Mouse (Mus musculus): ENCODE data around the gene Stard10. TPM values are rescaled to one million over a fixed set of nuclear protein-coding genes. Genes with fewer than 3 reads are reported as not detected.
A peak's percentile ranks its signal among the peaks of the same experiment; 100 is the strongest.

Stard10 gene
- polyA plus RNA-seq, 1 experiment from 2014 or later: 30.0 TPM

DNA sequence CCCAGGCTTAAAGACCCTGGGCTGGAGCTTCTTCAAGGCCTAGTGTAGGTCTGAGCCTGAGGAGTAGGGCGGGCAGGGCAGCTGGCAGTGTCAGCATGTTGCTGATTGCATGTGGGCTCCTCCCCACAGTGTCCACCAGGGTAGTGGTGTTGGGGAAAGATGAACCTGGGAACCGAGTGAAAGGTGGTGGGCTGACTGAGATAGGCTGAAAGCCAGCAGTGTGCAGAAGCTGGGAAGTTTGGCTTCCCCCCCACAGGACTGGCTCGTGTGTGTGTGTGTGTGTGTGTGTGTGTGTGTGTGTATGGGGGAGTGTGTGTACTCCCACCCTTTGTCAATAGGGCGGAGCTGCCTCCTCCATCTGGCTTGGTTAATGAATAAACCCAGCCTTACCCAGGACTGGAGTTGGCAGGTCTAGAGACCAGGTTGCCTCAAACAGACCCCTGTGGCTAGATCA lies 6.3 kb downstream of the Stard10 start:
- ATAC-seq (ENCODE audit: insufficient number of reproducible peaks, low FRiP score, low TSS enrichment, low read depth): no peak
- Histone ChIP-seq H3K9me3 (no peaks in the 10 kb centered on the region), H3K9ac (no peak overlapping the region), H3K27ac (no peak overlapping the region), H3K4me2 (0 out of 2 replicates have a peak overlapping the region, but pooled peaks have one; percentile 96), H3K4me3 (no peak overlapping the region), H3K36me3 (0 out of 2 replicates have a peak, but pooled peaks cover 6% of the 10 kb centered on the region), H3K27me3 (no peaks in the 10 kb centered on the region), H3K4me1 (peaks cover 30% of the 10 kb centered on the region)
- 76% methylated on average over 4 of the region's 4 CpGs for WGBS

DNA sequence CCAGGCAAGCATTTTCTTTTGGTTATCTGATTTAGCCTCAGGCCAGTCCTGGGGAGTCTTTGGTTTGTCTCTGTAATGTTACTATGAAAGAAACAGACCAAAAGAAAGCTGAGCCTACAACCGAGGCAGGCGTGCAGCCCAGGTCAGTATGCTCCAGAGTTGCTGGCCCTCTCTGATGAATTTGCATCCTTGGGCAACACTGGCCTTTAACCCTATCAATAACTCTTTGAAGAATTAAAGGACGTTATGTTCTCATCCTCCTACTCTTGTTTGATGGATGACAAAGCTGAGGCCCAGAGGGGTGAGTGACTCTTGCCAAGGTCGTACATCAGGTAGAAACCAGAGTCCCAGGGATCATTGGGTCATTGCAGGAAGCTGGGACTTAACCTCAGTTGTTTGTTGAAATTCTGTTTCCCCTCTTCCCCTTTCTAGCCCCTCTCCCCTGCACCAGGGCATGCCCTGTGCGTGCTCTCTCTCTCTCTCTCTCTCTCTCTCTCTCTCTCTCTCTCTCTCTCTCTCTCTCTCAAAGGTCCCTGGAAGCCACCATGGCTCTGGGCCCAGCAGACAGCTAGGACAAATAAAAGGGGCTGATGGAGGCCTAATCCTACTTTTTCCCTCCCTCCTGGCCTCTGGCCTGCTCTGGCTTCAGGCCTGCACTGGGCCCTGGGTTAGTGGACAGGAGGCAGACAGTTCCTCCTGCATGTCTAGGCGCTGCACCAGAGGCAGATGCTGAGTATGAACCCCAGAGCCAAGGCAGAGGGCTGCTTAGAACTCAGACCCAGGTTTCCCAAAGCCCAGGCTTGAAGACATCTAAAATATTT lies 7.5 kb downstream of the Stard10 start:
- H3K9ac ChIP-seq: no peak overlapping the region
- 63% methylated on average over 5 of the region's 6 CpGs for WGBS
- ATAC-seq (ENCODE audit: insufficient number of reproducible peaks, low FRiP score, low TSS enrichment, low read depth): no peak

DNA sequence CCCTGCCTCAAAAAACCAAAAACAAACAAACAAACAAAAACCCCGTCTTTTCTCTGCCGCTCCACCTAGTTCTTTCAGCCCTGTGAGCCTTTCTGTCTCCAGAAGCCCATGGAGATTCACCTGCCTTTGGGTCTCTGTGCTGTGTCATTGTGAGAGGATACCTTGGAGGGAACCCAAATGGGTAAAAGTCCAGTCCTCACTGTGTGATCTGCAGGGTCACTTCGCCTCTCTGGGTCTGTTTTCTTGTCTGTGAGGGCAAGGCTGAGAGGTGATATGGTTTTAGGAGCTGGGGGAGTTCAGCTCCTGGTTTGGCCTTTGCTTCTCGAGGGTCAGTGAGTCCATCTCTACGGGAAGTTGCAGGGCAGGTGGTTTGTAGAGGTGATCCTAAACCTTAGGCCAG lies 9.1 kb downstream of the Stard10 start:
- WGBS: 81% methylated on average over 5 of the region's 5 CpGs

More for the DNA sequence above, 7.5 kb downstream of the Stard10 start:
- H3K4me3 ChIP-seq: no peak overlapping the region
- H3K4me1 ChIP-seq: peaks cover 36% of the 10 kb centered on the region
- H3K27ac ChIP-seq: no peak overlapping the region
- no peak overlapping the region for H3K4me2 ChIP-seq
- H3K27me3 ChIP-seq: no peaks in the 10 kb centered on the region
- no peaks in the 10 kb centered on the region for H3K9me3 ChIP-seq
- 0 out of 2 replicates have a peak, but pooled peaks cover 6% of the 10 kb centered on the region for H3K36me3 ChIP-seq

DNA sequence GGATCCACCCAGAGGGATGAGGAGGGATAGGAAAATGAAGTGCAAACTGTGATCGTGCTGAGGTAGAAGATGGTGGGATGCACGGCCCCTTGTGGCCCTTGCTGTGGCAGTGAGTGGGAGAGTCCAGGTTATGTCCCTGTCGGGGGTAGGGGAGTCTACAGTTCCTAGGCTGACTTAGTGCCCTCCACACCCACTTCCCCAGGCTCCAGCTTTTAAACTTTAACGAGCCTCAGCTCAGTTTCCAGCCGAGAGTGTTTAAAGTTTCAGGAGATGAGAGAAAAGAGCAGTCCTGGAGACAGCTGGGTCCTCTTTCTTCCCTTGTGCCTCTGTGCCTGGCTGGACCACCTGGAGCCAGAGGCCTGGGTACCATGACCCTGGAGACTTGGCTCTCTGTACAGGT lies 10.4 kb downstream of the Stard10 start:
- 33% methylated on average over 5 of the region's 5 CpGs for WGBS

More for the DNA sequence above, 9.1 kb downstream of the Stard10 start:
- Histone ChIP-seq H3K27me3 (no peaks in the 10 kb centered on the region), H3K36me3 (0 out of 2 replicates have a peak, but pooled peaks cover 8% of the 10 kb centered on the region), H3K9me3 (no peaks in the 10 kb centered on the region), H3K4me1 (peaks cover 42% of the 10 kb centered on the region), H3K4me3 (no peak overlapping the region), H3K27ac (no peak overlapping the region), H3K4me2 (no peak overlapping the region), H3K9ac (no peak overlapping the region)
- ATAC-seq (ENCODE audit: insufficient number of reproducible peaks, low FRiP score, low TSS enrichment, low read depth): no peak

DNA sequence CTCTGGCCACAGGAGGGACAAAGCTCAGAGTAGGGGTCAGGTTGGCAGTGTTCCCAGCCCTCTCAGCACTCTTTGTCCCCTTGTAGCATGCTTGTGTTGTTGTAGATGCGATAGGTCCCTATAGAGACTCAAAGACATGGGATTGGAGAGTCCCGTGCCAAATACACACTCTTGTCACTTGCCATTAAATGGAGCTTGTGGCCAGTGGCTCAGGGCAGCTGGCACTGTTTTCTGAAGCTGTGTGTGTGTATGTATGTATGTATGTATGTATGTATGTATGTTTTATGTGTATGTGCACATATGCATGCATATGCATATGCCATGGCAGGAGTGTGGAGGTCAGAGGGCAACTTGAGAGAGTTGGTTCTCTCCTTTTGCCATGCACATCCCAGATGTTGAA lies 10.9 kb downstream of the Stard10 start:
- Histone ChIP-seq H3K4me3 (no peak overlapping the region), H3K4me2 (no peak overlapping the region), H3K9ac (no peak overlapping the region), H3K27ac (no peak overlapping the region), H3K9me3 (no peaks in the 10 kb centered on the region), H3K4me1 (peaks cover 29% of the 10 kb centered on the region), H3K27me3 (no peaks in the 10 kb centered on the region), H3K36me3 (0 out of 2 replicates have a peak, but pooled peaks cover 8% of the 10 kb centered on the region)
- no peak for ATAC-seq (ENCODE audit: insufficient number of reproducible peaks, low FRiP score, low TSS enrichment, low read depth)
- WGBS: 93% methylated on average over 2 of the region's 2 CpGs

More for the DNA sequence above, 10.4 kb downstream of the Stard10 start:
- H3K36me3 ChIP-seq: 0 out of 2 replicates have a peak, but pooled peaks cover 8% of the 10 kb centered on the region
- H3K9me3 ChIP-seq: no peaks in the 10 kb centered on the region
- H3K4me1 ChIP-seq: peaks cover 34% of the 10 kb centered on the region
- no peak overlapping the region for H3K9ac ChIP-seq
- H3K4me2 ChIP-seq: no peak overlapping the region
- no peak for ATAC-seq (ENCODE audit: insufficient number of reproducible peaks, low FRiP score, low TSS enrichment, low read depth)
- H3K27ac ChIP-seq: no peak overlapping the region
- no peak overlapping the region for H3K4me3 ChIP-seq
- no peaks in the 10 kb centered on the region for H3K27me3 ChIP-seq

DNA sequence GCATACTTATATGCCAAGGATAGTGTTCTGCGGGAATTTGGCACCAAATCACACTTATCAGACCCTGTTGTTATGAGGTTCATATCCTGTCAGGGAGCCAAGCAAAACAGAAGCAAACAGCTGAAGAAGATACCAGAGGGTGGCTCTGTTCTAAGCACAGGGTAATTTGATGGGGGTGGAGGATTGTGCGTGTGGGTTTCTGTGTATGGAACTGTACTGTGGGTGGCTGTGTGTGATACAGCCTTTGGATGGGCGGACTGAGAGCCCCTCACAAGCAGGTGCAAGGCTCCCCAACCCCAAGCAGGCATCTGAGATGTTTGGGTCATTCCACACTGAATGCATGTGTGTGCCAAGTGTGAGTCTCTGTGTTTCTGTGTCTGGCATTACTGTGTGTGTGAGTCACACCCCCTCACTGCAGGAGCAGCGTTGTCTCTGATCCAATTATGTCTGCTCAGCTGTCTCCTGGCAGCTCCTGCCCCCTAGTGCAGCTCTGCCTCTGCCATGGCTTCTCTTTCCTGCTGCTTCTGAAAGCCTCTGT lies 11.8 kb downstream of the Stard10 start:
- Histone ChIP-seq H3K9ac (no peak overlapping the region), H3K27me3 (no peaks in the 10 kb centered on the region), H3K9me3 (no peaks in the 10 kb centered on the region), H3K4me1 (peaks cover 24% of the 10 kb centered on the region), H3K4me2 (no peak overlapping the region), H3K4me3 (no peak overlapping the region), H3K36me3 (0 out of 2 replicates have a peak, but pooled peaks cover 8% of the 10 kb centered on the region), H3K27ac (no peak overlapping the region)
- WGBS: 67% methylated on average over 4 of the region's 4 CpGs
- peak; percentile 45; the same call in 1 of the 2 replicates for ATAC-seq (ENCODE audit: insufficient number of reproducible peaks, low FRiP score, low TSS enrichment, low read depth)

DNA sequence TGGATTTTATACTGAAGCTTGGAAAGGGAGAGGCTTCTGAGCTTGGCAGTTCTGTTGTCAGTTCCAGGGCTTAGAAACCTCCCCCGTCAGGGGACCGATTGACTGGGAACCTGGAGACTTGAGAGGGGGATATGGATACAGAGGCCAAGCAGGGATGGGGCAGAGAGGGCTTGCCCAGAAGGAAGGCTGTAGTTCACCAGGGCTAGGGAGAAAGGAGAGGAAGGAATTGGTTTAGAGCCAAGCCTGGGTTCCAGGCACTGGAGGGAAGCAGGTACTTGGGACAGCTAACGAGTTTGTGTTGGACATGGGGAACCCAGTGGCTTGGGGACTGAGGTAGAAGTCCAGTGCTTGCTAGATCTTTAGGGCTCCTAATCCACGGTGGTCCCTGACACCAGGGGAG lies 12.7 kb downstream of the Stard10 start:
- H3K27me3 ChIP-seq: no peaks in the 10 kb centered on the region
- H3K9me3 ChIP-seq: no peaks in the 10 kb centered on the region
- no peak overlapping the region for H3K9ac ChIP-seq
- H3K27ac ChIP-seq: no peak overlapping the region
- peaks cover 24% of the 10 kb centered on the region for H3K4me1 ChIP-seq
- 0 out of 2 replicates have a peak, but pooled peaks cover 8% of the 10 kb centered on the region for H3K36me3 ChIP-seq
- WGBS: 64% methylated on average over 4 of the region's 4 CpGs
- no peak overlapping the region for H3K4me2 ChIP-seq
- no peak for ATAC-seq (ENCODE audit: insufficient number of reproducible peaks, low FRiP score, low TSS enrichment, low read depth)
- no peak overlapping the region for H3K4me3 ChIP-seq

DNA sequence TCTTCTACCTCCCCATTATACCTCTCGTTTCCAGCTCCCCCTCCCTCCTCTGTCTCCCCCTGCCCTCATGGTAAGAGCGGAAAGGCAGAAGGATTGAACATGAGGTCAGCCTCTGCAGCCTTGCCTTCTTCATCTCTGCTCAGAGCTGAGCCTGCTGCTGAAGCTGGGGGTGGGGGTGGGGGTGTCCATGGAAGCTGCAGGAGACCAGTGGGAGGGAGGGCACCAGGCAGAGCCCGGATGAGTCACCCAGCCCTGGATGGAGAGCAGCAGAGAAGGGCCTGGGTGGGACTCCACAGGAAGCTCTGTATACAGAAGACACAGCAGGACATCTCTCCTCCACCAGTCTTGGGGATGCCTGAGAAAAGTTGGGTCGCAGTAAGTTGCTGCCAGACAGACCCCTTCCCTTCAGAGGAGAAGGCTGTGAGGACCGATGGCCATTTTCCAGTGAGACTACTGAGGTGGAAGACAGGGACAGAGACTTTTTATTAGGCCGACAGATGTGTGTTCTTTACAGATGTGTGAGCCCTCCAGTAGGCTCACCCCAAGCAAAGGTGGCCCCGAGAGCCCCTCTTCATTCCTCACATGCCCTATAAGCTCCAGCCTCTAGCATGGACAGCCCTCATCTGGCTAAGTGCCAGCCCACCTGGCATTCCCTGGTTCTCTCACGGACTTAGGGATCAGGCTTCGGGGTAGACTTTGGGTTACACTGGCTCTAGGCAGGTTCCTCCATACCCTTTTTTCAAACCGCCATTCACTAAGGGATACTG lies 13.4 kb downstream of the Stard10 start:
- H3K4me1 ChIP-seq: peaks cover 28% of the 10 kb centered on the region
- no peak overlapping the region for H3K4me2 ChIP-seq
- H3K9me3 ChIP-seq: no peaks in the 10 kb centered on the region
- no peak overlapping the region for H3K4me3 ChIP-seq
- no peak overlapping the region for H3K27ac ChIP-seq
- 0 out of 2 replicates have a peak, but pooled peaks cover 6% of the 10 kb centered on the region for H3K36me3 ChIP-seq
- WGBS: 61% methylated on average over 10 of the region's 10 CpGs
- no peaks in the 10 kb centered on the region for H3K27me3 ChIP-seq
- H3K9ac ChIP-seq: no peak overlapping the region
- no peak for ATAC-seq (ENCODE audit: insufficient number of reproducible peaks, low FRiP score, low TSS enrichment, low read depth)

DNA sequence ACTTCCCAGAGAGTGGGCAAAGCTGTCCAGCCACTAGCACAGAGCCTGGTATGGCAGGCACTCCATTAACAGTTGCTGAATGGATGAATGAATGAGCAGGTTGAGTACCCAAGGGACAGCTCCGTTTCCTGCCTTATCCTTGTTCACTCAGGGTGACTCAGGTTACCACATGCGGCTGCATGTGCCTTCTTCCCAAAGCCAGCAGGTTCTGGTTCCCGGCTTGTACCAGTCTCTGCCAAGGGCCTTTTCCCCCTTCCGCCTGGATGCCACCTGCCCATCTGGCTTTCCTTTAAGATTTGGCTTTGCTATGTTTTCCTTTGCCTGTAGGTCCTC lies 13.9 kb downstream of the Stard10 start:
- Histone ChIP-seq H3K4me2 (no peak overlapping the region), H3K4me1 (peaks cover 28% of the 10 kb centered on the region), H3K9me3 (no peaks in the 10 kb centered on the region), H3K27ac (no peak overlapping the region), H3K4me3 (no peak overlapping the region), H3K27me3 (no peaks in the 10 kb centered on the region), H3K9ac (no peak overlapping the region), H3K36me3 (0 out of 2 replicates have a peak, but pooled peaks cover 2% of the 10 kb centered on the region)
- 63% methylated on average over 4 of the region's 4 CpGs for WGBS
- no peak for ATAC-seq (ENCODE audit: insufficient number of reproducible peaks, low FRiP score, low TSS enrichment, low read depth)

DNA sequence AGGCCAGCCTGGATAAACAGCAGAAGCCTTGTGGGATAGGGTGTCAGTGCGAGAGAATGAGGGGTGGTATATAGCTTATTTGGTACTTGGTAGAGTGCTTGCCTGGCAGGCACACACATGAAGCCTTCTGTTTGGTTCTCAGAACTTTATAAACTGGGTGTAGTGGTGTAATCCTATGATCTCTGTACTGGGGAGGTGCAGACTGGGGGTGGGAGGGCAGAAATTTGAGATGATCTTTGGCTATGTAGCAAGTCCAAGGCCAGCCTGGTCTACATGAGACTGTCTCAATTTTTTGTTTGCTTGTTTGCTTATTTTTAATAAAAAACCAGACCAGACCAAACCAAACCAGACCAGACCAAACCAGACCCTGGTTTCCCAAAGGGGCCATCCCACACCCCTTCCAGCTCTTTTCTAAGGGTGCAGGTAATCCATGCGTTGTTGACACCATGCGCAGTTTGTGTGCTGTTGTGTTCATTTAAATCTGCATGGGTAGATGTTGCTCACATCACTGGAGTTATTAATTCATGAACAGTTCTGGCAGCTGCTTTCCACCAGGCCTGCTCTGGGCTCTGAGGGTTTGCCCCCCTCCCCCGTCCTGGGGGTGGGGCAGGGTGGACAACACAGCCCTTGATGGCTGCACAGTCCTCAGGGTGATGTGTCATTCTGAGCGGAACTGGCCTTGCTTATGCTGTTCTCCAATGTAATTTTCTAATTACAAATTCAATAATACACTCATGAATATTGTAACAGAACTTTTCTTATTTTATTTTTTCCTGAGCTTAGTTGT lies 15.4 kb downstream of the Stard10 start:
- no peak for ATAC-seq (ENCODE audit: insufficient number of reproducible peaks, low FRiP score, low TSS enrichment, low read depth)
- no peak overlapping the region for H3K4me3 ChIP-seq
- H3K27me3 ChIP-seq: no peaks in the 10 kb centered on the region
- peaks cover 25% of the 10 kb centered on the region for H3K4me1 ChIP-seq
- no peak overlapping the region for H3K9ac ChIP-seq
- 0 out of 2 replicates have a peak, but pooled peaks cover 2% of the 10 kb centered on the region for H3K36me3 ChIP-seq
- WGBS: 87% methylated on average over 5 of the region's 5 CpGs
- H3K27ac ChIP-seq: no peak overlapping the region
- no peak overlapping the region for H3K4me2 ChIP-seq
- H3K9me3 ChIP-seq: no peaks in the 10 kb centered on the region

DNA sequence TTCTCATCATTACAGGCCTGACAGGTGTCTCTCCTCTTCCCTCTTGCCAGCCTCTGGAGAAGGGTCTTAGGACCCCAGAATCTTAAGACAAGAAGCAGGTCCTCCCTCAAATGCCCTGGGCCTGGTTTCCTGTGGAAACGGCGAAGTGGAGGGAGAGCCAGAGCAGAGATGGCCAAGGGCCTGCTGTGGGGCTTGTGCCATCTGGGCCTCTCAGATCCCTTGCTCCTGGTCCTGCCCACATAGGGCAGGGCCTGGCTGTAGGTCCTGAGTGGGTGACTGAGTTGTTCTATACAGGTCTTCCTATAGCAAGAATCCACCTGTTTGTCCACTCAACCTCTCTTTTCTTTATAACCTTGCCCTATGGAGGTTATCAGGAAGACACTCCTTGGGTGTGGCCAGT lies 18.3 kb downstream of the Stard10 start:
- Histone ChIP-seq H3K4me3 (no peak overlapping the region), H3K36me3 (0 out of 2 replicates have a peak, but pooled peaks cover 1% of the 10 kb centered on the region), H3K9me3 (no peaks in the 10 kb centered on the region), H3K9ac (no peak overlapping the region), H3K4me2 (no peak overlapping the region), H3K27ac (no peak overlapping the region), H3K27me3 (no peaks in the 10 kb centered on the region), H3K4me1 (peaks cover 11% of the 10 kb centered on the region)
- ATAC-seq (ENCODE audit: insufficient number of reproducible peaks, low FRiP score, low TSS enrichment, low read depth): no peak
- 76% methylated on average over 2 of the region's 2 CpGs for WGBS
